Mouse (Mus musculus): ENCODE data around the gene 1110059G10Rik. TPM values are rescaled to one million over a fixed set of nuclear protein-coding genes. Genes with fewer than 3 reads are reported as not detected.

Gene 1110059G10Rik
- 32.3 and 33.5 TPM in 2 replicates for polyA plus RNA-seq (2014; fragmentation: Nextera tagmentation; extraction: Ambion mirVana)

GRCm38 (mm10) chr9:122950643-122951475 lies at the start of gene 1110059G10Rik, which contains the start of gene Kif15:
Gene 1110059G10Rik, minus strand, starts transcription at chr9:122951000.
Gene Kif15, plus strand, starts transcription at chr9:122951046.
- peaks cover 4% of the 10 kb centered on the region for H3K36me3 ChIP-seq (ENCODE audit: control insufficient read depth, insufficient read depth, low read length)
- H3K27ac ChIP-seq (replicated peaks; ENCODE audit: low read depth, low read length) = peak within 1 kb of the TSS; percentile 69; the same call in 1 of the 2 replicates
- WGBS = 0% methylated on average over 63 of the region's 64 CpGs
- H3K9me3 ChIP-seq (ENCODE audit: control insufficient read depth, low read length) = no peaks in the 10 kb centered on the region
- ATAC-seq (ENCODE audit: insufficient number of reproducible peaks, low FRiP score, low TSS enrichment, low read depth) (peak; percentile 96), DNase-seq (ENCODE audit: low spot score) (peak; percentile 98)
- H3K9ac ChIP-seq (ENCODE audit: low read length) = peak within 1 kb of the TSS; percentile 82
- peak within 1 kb of the TSS; percentile 48 for H3K4me2 ChIP-seq (ENCODE audit: low read depth, severe bottlenecking)
- H3K4me3 ChIP-seq (ENCODE audit: low read depth, low read length) = peak within 1 kb of the TSS; percentile 93
- peaks cover 3% of the 10 kb centered on the region; the same call in 1 of the 2 replicates for H3K4me1 ChIP-seq (ENCODE audit: control insufficient read depth, insufficient read depth, low read length)
- H3K27me3 ChIP-seq (ENCODE audit: control insufficient read depth, insufficient read depth, low read length) = no peaks in the 10 kb centered on the region

GRCm38 (mm10) chr9:122999193-122999586 lies 48.4 kb upstream of the 1110059G10Rik start:
- H3K4me2 ChIP-seq (ENCODE audit: low read depth, severe bottlenecking) = no peak overlapping the region
- DNase-seq (ENCODE audit: low spot score) (no peak), ATAC-seq (ENCODE audit: insufficient number of reproducible peaks, low FRiP score, low TSS enrichment, low read depth) (no peak)
- WGBS = 95% methylated on average over 4 of the region's 4 CpGs
- H3K9me3 ChIP-seq (ENCODE audit: control insufficient read depth, low read length) = no peaks in the 10 kb centered on the region
- no peak overlapping the region for H3K27ac ChIP-seq (replicated peaks; ENCODE audit: low read depth, low read length)
- H3K27me3 ChIP-seq (ENCODE audit: control insufficient read depth, insufficient read depth, low read length) = no peaks in the 10 kb centered on the region
- H3K36me3 ChIP-seq (ENCODE audit: control insufficient read depth, insufficient read depth, low read length) = peaks cover 22% of the 10 kb centered on the region
- H3K9ac ChIP-seq (ENCODE audit: low read length) = no peak overlapping the region
- H3K4me3 ChIP-seq (ENCODE audit: low read depth, low read length) = no peak overlapping the region
- H3K4me1 ChIP-seq (ENCODE audit: control insufficient read depth, insufficient read depth, low read length) = no peaks in the 10 kb centered on the region

- Histone ChIP-seq H3K4me3 (ENCODE audit: low read depth, low read length) (no peak overlapping the region), H3K27me3 (ENCODE audit: control insufficient read depth, insufficient read depth, low read length) (no peaks in the 10 kb centered on the region), H3K36me3 (ENCODE audit: control insufficient read depth, insufficient read depth, low read length) (peaks cover 19% of the 10 kb centered on the region), H3K4me1 (ENCODE audit: control insufficient read depth, insufficient read depth, low read length) (no peaks in the 10 kb centered on the region), H3K27ac (replicated peaks; ENCODE audit: low read depth, low read length) (no peak overlapping the region), H3K9ac (ENCODE audit: low read length) (no peak overlapping the region), H3K4me2 (ENCODE audit: low read depth, severe bottlenecking) (no peak overlapping the region), H3K9me3 (ENCODE audit: control insufficient read depth, low read length) (no peaks in the 10 kb centered on the region)
- ATAC-seq (ENCODE audit: insufficient number of reproducible peaks, low FRiP score, low TSS enrichment, low read depth) = no peak
- DNase-seq (ENCODE audit: low spot score) = no peak
- 94% methylated on average over 10 of the region's 10 CpGs for WGBS
Observed at GRCm38 (mm10) chr9:122998406-122999192, 47.8 kb upstream of the 1110059G10Rik start.

- H3K27me3 ChIP-seq (ENCODE audit: control insufficient read depth, insufficient read depth, low read length) = no peaks in the 10 kb centered on the region
- H3K4me2 ChIP-seq (ENCODE audit: low read depth, severe bottlenecking) = no peak overlapping the region
- no peak overlapping the region for H3K4me3 ChIP-seq (ENCODE audit: low read depth, low read length)
- peaks cover 10% of the 10 kb centered on the region; the same call in 1 of the 2 replicates for H3K9me3 ChIP-seq (ENCODE audit: control insufficient read depth, low read length)
- no peaks in the 10 kb centered on the region for H3K4me1 ChIP-seq (ENCODE audit: control insufficient read depth, insufficient read depth, low read length)
- H3K36me3 ChIP-seq (ENCODE audit: control insufficient read depth, insufficient read depth, low read length) = peaks cover 54% of the 10 kb centered on the region
- no peak overlapping the region for H3K27ac ChIP-seq (replicated peaks; ENCODE audit: low read depth, low read length)
- ATAC-seq (ENCODE audit: insufficient number of reproducible peaks, low FRiP score, low TSS enrichment, low read depth) = no peak
- H3K9ac ChIP-seq (ENCODE audit: low read length) = no peak overlapping the region
- DNase-seq (ENCODE audit: low spot score) = no peak
- 94% methylated on average over 3 of the region's 3 CpGs for WGBS
Observed at GRCm38 (mm10) chr9:122928915-122929314, 21.9 kb downstream of the 1110059G10Rik start.

GRCm38 (mm10) chr9:122922936-122923381 lies 27.8 kb downstream of the 1110059G10Rik start, which contains the start of gene Zfp105:
Gene Zfp105, plus strand, starts transcription at chr9:122923072.
- no peaks in the 10 kb centered on the region for H3K27me3 ChIP-seq (ENCODE audit: control insufficient read depth, insufficient read depth, low read length)
- peak; percentile 91 for DNase-seq (ENCODE audit: low spot score)
- H3K4me2 ChIP-seq (ENCODE audit: low read depth, severe bottlenecking) = peak within 1 kb of the TSS; percentile 46
- ATAC-seq (ENCODE audit: insufficient number of reproducible peaks, low FRiP score, low TSS enrichment, low read depth) = peak; percentile 93
- no peaks in the 10 kb centered on the region for H3K4me1 ChIP-seq (ENCODE audit: control insufficient read depth, insufficient read depth, low read length)
- H3K9me3 ChIP-seq (ENCODE audit: control insufficient read depth, low read length) = no peaks in the 10 kb centered on the region
- peak within 1 kb of the TSS; percentile 85 for H3K4me3 ChIP-seq (ENCODE audit: low read depth, low read length)
- H3K27ac ChIP-seq (replicated peaks; ENCODE audit: low read depth, low read length) = peak within 1 kb of the TSS; percentile 71
- H3K36me3 ChIP-seq (ENCODE audit: control insufficient read depth, insufficient read depth, low read length) = peaks cover 26% of the 10 kb centered on the region
- under 1% methylated on average over 41 of the region's 43 CpGs for WGBS
- H3K9ac ChIP-seq (ENCODE audit: low read length) = peak within 1 kb of the TSS; percentile 98

GRCm38 (mm10) chr9:122922436-122922835 lies 28.4 kb downstream of the 1110059G10Rik start:
- H3K4me1 ChIP-seq (ENCODE audit: control insufficient read depth, insufficient read depth, low read length) = no peaks in the 10 kb centered on the region
- no peaks in the 10 kb centered on the region for H3K27me3 ChIP-seq (ENCODE audit: control insufficient read depth, insufficient read depth, low read length)
- H3K27ac ChIP-seq (replicated peaks; ENCODE audit: low read depth, low read length) = no peak overlapping the region
- H3K9me3 ChIP-seq (ENCODE audit: control insufficient read depth, low read length) = no peaks in the 10 kb centered on the region
- peaks cover 21% of the 10 kb centered on the region for H3K36me3 ChIP-seq (ENCODE audit: control insufficient read depth, insufficient read depth, low read length)
- peak overlapping the region; percentile 85 for H3K4me3 ChIP-seq (ENCODE audit: low read depth, low read length)
- DNase-seq (ENCODE audit: low spot score) (no peak), ATAC-seq (ENCODE audit: insufficient number of reproducible peaks, low FRiP score, low TSS enrichment, low read depth) (no peak)
- peak overlapping the region; percentile 46; the same call in 1 of the 2 replicates for H3K4me2 ChIP-seq (ENCODE audit: low read depth, severe bottlenecking)
- peak overlapping the region; percentile 98 for H3K9ac ChIP-seq (ENCODE audit: low read length)
- WGBS = 21% methylated on average over 3 of the region's 3 CpGs

GRCm38 (mm10) chr9:122902717-122903535 lies 47.9 kb downstream of the 1110059G10Rik start:
- ATAC-seq (ENCODE audit: insufficient number of reproducible peaks, low FRiP score, low TSS enrichment, low read depth) = peak; percentile 92
- Histone ChIP-seq H3K9me3 (ENCODE audit: control insufficient read depth, low read length) (no peaks in the 10 kb centered on the region), H3K36me3 (ENCODE audit: control insufficient read depth, insufficient read depth, low read length) (peaks cover 2% of the 10 kb centered on the region; the same call in 1 of the 2 replicates), H3K4me2 (ENCODE audit: low read depth, severe bottlenecking) (peak overlapping the region; percentile 72), H3K4me3 (ENCODE audit: low read depth, low read length) (peak overlapping the region; percentile 55), H3K27ac (replicated peaks; ENCODE audit: low read depth, low read length) (no peak overlapping the region), H3K4me1 (ENCODE audit: control insufficient read depth, insufficient read depth, low read length) (no peaks in the 10 kb centered on the region), H3K9ac (ENCODE audit: low read length) (peak overlapping the region; percentile 80), H3K27me3 (ENCODE audit: control insufficient read depth, insufficient read depth, low read length) (no peaks in the 10 kb centered on the region)
- DNase-seq (ENCODE audit: low spot score) = peak; percentile 84
- 14% methylated on average over 32 of the region's 32 CpGs for WGBS
